Mouse (Mus musculus): Measurements from ENCODE around the gene A530016L24Rik. TPM values are rescaled to one million over a fixed set of nuclear protein-coding genes. Genes with fewer than 3 reads are reported as not detected.

Gene A530016L24Rik
- polyA plus RNA-seq, 1 experiment from 2014 or later = 5.6 TPM

- H3K9ac ChIP-seq (ENCODE audit: low read length) = no peak overlapping the region
- H3K4me1 ChIP-seq (ENCODE audit: control insufficient read depth in 2 of 2, insufficient read depth in 2 of 2, low read length in 2 of 2) = no peaks in the 10 kb centered on the region
- ATAC-seq (ENCODE audit: insufficient number of reproducible peaks, insufficient read depth, low FRiP score, low read depth) = no peak
- H3K4me2 ChIP-seq (ENCODE audit: low read length) = no peak overlapping the region
- peaks cover 15% of the 10 kb centered on the region for H3K27me3 ChIP-seq (ENCODE audit: control insufficient read depth, insufficient read depth, low read length)
- no peaks in the 10 kb centered on the region for H3K9me3 ChIP-seq (ENCODE audit: control insufficient read depth, low read length)
- 80% methylated on average over 5 of the region's 5 CpGs for WGBS
- H3K27ac ChIP-seq (replicated peaks in 1 of 2; ENCODE audit: control insufficient read depth in 1 of 2, insufficient read depth in 1 of 2, low read depth in 2 of 2, low read length in 2 of 2) = no peak overlapping the region
- no peaks in the 10 kb centered on the region for H3K36me3 ChIP-seq (ENCODE audit: control insufficient read depth, insufficient read depth, low read length)
- H3K4me3 ChIP-seq (ENCODE audit: control insufficient read depth in 1 of 2, insufficient read depth in 1 of 2, low read depth in 1 of 2, low read length in 2 of 2) = no peak overlapping the region
Observed at GRCm38 (mm10) chr12:112470216-112470615, 19.0 kb upstream of the A530016L24Rik start.

GRCm38 (mm10) chr12:112473777-112474176 is 15.5 kb upstream of the A530016L24Rik start:
- Histone ChIP-seq H3K4me2 (ENCODE audit: low read length) (no peak overlapping the region), H3K4me3 (ENCODE audit: control insufficient read depth in 1 of 2, insufficient read depth in 1 of 2, low read depth in 1 of 2, low read length in 2 of 2) (no peak overlapping the region), H3K9ac (ENCODE audit: low read length) (no peak overlapping the region), H3K36me3 (ENCODE audit: control insufficient read depth, insufficient read depth, low read length) (no peaks in the 10 kb centered on the region), H3K4me1 (ENCODE audit: control insufficient read depth in 2 of 2, insufficient read depth in 2 of 2, low read length in 2 of 2) (no peaks in the 10 kb centered on the region), H3K9me3 (ENCODE audit: control insufficient read depth, low read length) (no peaks in the 10 kb centered on the region), H3K27ac (replicated peaks in 1 of 2; ENCODE audit: control insufficient read depth in 1 of 2, insufficient read depth in 1 of 2, low read depth in 2 of 2, low read length in 2 of 2) (no peak overlapping the region), H3K27me3 (ENCODE audit: control insufficient read depth, insufficient read depth, low read length) (peaks cover 20% of the 10 kb centered on the region)
- 13% methylated on average over 9 of the region's 9 CpGs for WGBS
- ATAC-seq (ENCODE audit: insufficient number of reproducible peaks, insufficient read depth, low FRiP score, low read depth) = 0 out of 2 replicates have a peak, but pooled peaks have one; percentile 62

GRCm38 (mm10) chr12:112489535-112489934 is 287 bp downstream of the A530016L24Rik start:
- Histone ChIP-seq H3K27me3 (ENCODE audit: control insufficient read depth, insufficient read depth, low read length) (no peaks in the 10 kb centered on the region), H3K4me1 (ENCODE audit: control insufficient read depth in 2 of 2, insufficient read depth in 2 of 2, low read length in 2 of 2) (peaks cover 49 to 55% of the 10 kb centered on the region in 2 experiments), H3K27ac (replicated peaks in 1 of 2; ENCODE audit: control insufficient read depth in 1 of 2, insufficient read depth in 1 of 2, low read depth in 2 of 2, low read length in 2 of 2) (peak overlapping the region; percentile 97; a peak in 3 of 4 replicates), H3K4me3 (ENCODE audit: control insufficient read depth in 1 of 2, insufficient read depth in 1 of 2, low read depth in 1 of 2, low read length in 2 of 2) (no peak overlapping the region), H3K36me3 (ENCODE audit: control insufficient read depth, insufficient read depth, low read length) (no peaks in the 10 kb centered on the region), H3K9ac (ENCODE audit: low read length) (peak overlapping the region; percentile 74), H3K4me2 (ENCODE audit: low read length) (no peak overlapping the region), H3K9me3 (ENCODE audit: control insufficient read depth, low read length) (no peaks in the 10 kb centered on the region)
- ATAC-seq (ENCODE audit: insufficient number of reproducible peaks, insufficient read depth, low FRiP score, low read depth) = no peak
- WGBS = 89% methylated on average over 9 of the region's 9 CpGs

- WGBS = 0% methylated on average over 2 of the region's 3 CpGs
- peak overlapping the region; percentile 31 to 34 for H3K4me3 ChIP-seq (ENCODE audit: control insufficient read depth in 1 of 2, insufficient read depth in 1 of 2, low read depth in 1 of 2, low read length in 2 of 2)
- peaks cover 47 to 58% of the 10 kb centered on the region in 2 experiments for H3K4me1 ChIP-seq (ENCODE audit: control insufficient read depth in 2 of 2, insufficient read depth in 2 of 2, low read length in 2 of 2)
Observed at GRCm38 (mm10) chr12:112490444-112490939, 1.2 kb downstream of the A530016L24Rik start.

GRCm38 (mm10) chr12:112496136-112496535 is 6.9 kb downstream of the A530016L24Rik start:
- Histone ChIP-seq H3K4me1 (ENCODE audit: control insufficient read depth in 2 of 2, insufficient read depth in 2 of 2, low read length in 2 of 2) (peaks cover 12 to 22% of the 10 kb centered on the region in 2 experiments), H3K9me3 (ENCODE audit: control insufficient read depth, low read length) (no peaks in the 10 kb centered on the region), H3K4me2 (ENCODE audit: low read length) (no peak overlapping the region), H3K27ac (replicated peaks in 1 of 2; ENCODE audit: control insufficient read depth in 1 of 2, insufficient read depth in 1 of 2, low read depth in 2 of 2, low read length in 2 of 2) (no peak overlapping the region), H3K27me3 (ENCODE audit: control insufficient read depth, insufficient read depth, low read length) (no peaks in the 10 kb centered on the region), H3K4me3 (ENCODE audit: control insufficient read depth in 1 of 2, insufficient read depth in 1 of 2, low read depth in 1 of 2, low read length in 2 of 2) (no peak overlapping the region), H3K36me3 (ENCODE audit: control insufficient read depth, insufficient read depth, low read length) (no peaks in the 10 kb centered on the region), H3K9ac (ENCODE audit: low read length) (no peak overlapping the region)
- ATAC-seq (ENCODE audit: insufficient number of reproducible peaks, insufficient read depth, low FRiP score, low read depth) = no peak
- WGBS = 69% methylated on average over 5 of the region's 5 CpGs

More at GRCm38 (mm10) chr12:112490444-112490939, 1.2 kb downstream of the A530016L24Rik start:
- peak overlapping the region; percentile 74 for H3K9ac ChIP-seq (ENCODE audit: low read length)
- H3K9me3 ChIP-seq (ENCODE audit: control insufficient read depth, low read length) = no peaks in the 10 kb centered on the region
- no peaks in the 10 kb centered on the region for H3K27me3 ChIP-seq (ENCODE audit: control insufficient read depth, insufficient read depth, low read length)
- peak overlapping the region; percentile 59 for H3K4me2 ChIP-seq (ENCODE audit: low read length)
- no peaks in the 10 kb centered on the region for H3K36me3 ChIP-seq (ENCODE audit: control insufficient read depth, insufficient read depth, low read length)
- H3K27ac ChIP-seq (replicated peaks in 1 of 2; ENCODE audit: control insufficient read depth in 1 of 2, insufficient read depth in 1 of 2, low read depth in 2 of 2, low read length in 2 of 2) = peak overlapping the region; percentile 97
- ATAC-seq (ENCODE audit: insufficient number of reproducible peaks, insufficient read depth, low FRiP score, low read depth) = peak; percentile 70

GRCm38 (mm10) chr12:112497731-112498130 is 8.5 kb downstream of the A530016L24Rik start:
- Histone ChIP-seq H3K4me1 (ENCODE audit: control insufficient read depth in 2 of 2, insufficient read depth in 2 of 2, low read length in 2 of 2) (peaks cover 18 to 20% of the 10 kb centered on the region in 2 experiments), H3K36me3 (ENCODE audit: control insufficient read depth, insufficient read depth, low read length) (no peaks in the 10 kb centered on the region), H3K9me3 (ENCODE audit: control insufficient read depth, low read length) (no peaks in the 10 kb centered on the region), H3K27me3 (ENCODE audit: control insufficient read depth, insufficient read depth, low read length) (no peaks in the 10 kb centered on the region), H3K9ac (ENCODE audit: low read length) (no peak overlapping the region), H3K4me2 (ENCODE audit: low read length) (no peak overlapping the region), H3K27ac (replicated peaks in 1 of 2; ENCODE audit: control insufficient read depth in 1 of 2, insufficient read depth in 1 of 2, low read depth in 2 of 2, low read length in 2 of 2) (no peak overlapping the region), H3K4me3 (ENCODE audit: control insufficient read depth in 1 of 2, insufficient read depth in 1 of 2, low read depth in 1 of 2, low read length in 2 of 2) (no peak overlapping the region)
- 70% methylated on average over 8 of the region's 8 CpGs for WGBS
- no peak for ATAC-seq (ENCODE audit: insufficient number of reproducible peaks, insufficient read depth, low FRiP score, low read depth)

- Histone ChIP-seq H3K27ac (replicated peaks in 1 of 2; ENCODE audit: control insufficient read depth in 1 of 2, insufficient read depth in 1 of 2, low read depth in 2 of 2, low read length in 2 of 2) (no peak overlapping the region), H3K4me2 (ENCODE audit: low read length) (no peak overlapping the region), H3K9me3 (ENCODE audit: control insufficient read depth, low read length) (no peaks in the 10 kb centered on the region), H3K4me1 (ENCODE audit: control insufficient read depth in 2 of 2, insufficient read depth in 2 of 2, low read length in 2 of 2) (peaks cover 21 to 25% of the 10 kb centered on the region in 2 experiments), H3K27me3 (ENCODE audit: control insufficient read depth, insufficient read depth, low read length) (no peaks in the 10 kb centered on the region), H3K36me3 (ENCODE audit: control insufficient read depth, insufficient read depth, low read length) (no peaks in the 10 kb centered on the region), H3K9ac (ENCODE audit: low read length) (no peak overlapping the region), H3K4me3 (ENCODE audit: control insufficient read depth in 1 of 2, insufficient read depth in 1 of 2, low read depth in 1 of 2, low read length in 2 of 2) (no peak overlapping the region)
- WGBS = 42% methylated on average over 11 of the region's 11 CpGs
- ATAC-seq (ENCODE audit: insufficient number of reproducible peaks, insufficient read depth, low FRiP score, low read depth) = no peak
Observed at GRCm38 (mm10) chr12:112498683-112499082, 9.4 kb downstream of the A530016L24Rik start.
